Mouse (Mus musculus): ENCODE data around the gene Cntnap1. TPM values are rescaled to one million over a fixed set of nuclear protein-coding genes. Genes with fewer than 3 reads are reported as not detected.

Cntnap1 gene
- polyA plus RNA-seq, 1 experiment, result 0.28 TPM

- H3K4me3 ChIP-seq (ENCODE audit: insufficient read depth, poor library complexity, severe bottlenecking), result no peak overlapping the region
- no peaks in the 10 kb centered on the region for H3K27me3 ChIP-seq (ENCODE audit: control insufficient read depth, insufficient read depth, insufficient read length)
- H3K79me2 ChIP-seq (ENCODE audit: control insufficient read depth, insufficient read depth), result no peaks in the 10 kb centered on the region
- H3K79me3 ChIP-seq (ENCODE audit: low read depth), result no peaks in the 10 kb centered on the region
- no peaks in the 10 kb centered on the region for H3K36me3 ChIP-seq (ENCODE audit: control insufficient read depth, insufficient read depth)
- H3ac ChIP-seq (ENCODE audit: control insufficient read depth, insufficient read length, low read depth), result no peak overlapping the region
- no peak for TF ChIP-seq USF1 (IDR thresholded peaks at IDR 0.05; ENCODE audit: low read depth)
- no peak for TF ChIP-seq MYOG (IDR thresholded peaks at IDR 0.05; ENCODE audit: control insufficient read depth, extremely low read depth, insufficient read length)
- TF ChIP-seq FOSL1 (IDR thresholded peaks at IDR 0.05; ENCODE audit: insufficient read depth, low read length, poor library complexity, severe bottlenecking), result no peak
- no peak for TF ChIP-seq MAX (IDR thresholded peaks at IDR 0.05)
- no peak for TF ChIP-seq MYOD1 (IDR thresholded peaks at IDR 0.05; ENCODE audit: control insufficient read depth, insufficient read length, low read depth)
- TF ChIP-seq CTCF (IDR thresholded peaks at IDR 0.05; ENCODE audit: control insufficient read depth, insufficient read depth, insufficient read length), result no peak
- TF ChIP-seq CEBPB (IDR thresholded peaks at IDR 0.05; ENCODE audit: low read depth), result no peak
Measured at GRCm38 (mm10) chr11:101235429-101235828, 65.1 kb downstream of the Cntnap1 start.

- Histone ChIP-seq H3K4me3 (ENCODE audit: insufficient read depth, poor library complexity, severe bottlenecking) (no peak overlapping the region), H3K79me2 (ENCODE audit: control insufficient read depth, insufficient read depth) (no peaks in the 10 kb centered on the region), H3K36me3 (ENCODE audit: control insufficient read depth, insufficient read depth) (no peaks in the 10 kb centered on the region), H3ac (ENCODE audit: control insufficient read depth, insufficient read length, low read depth) (no peak overlapping the region), H3K27me3 (ENCODE audit: control insufficient read depth, insufficient read depth, insufficient read length) (peaks cover 2% of the 10 kb centered on the region), H3K79me3 (ENCODE audit: low read depth) (no peaks in the 10 kb centered on the region)
- TF ChIP-seq MYOD1 (IDR thresholded peaks at IDR 0.05; ENCODE audit: control insufficient read depth, insufficient read length, low read depth), result no peak
- no peak for TF ChIP-seq USF1 (IDR thresholded peaks at IDR 0.05; ENCODE audit: low read depth)
- no peak for TF ChIP-seq CTCF (IDR thresholded peaks at IDR 0.05; ENCODE audit: control insufficient read depth, insufficient read depth, insufficient read length)
- no peak for TF ChIP-seq CEBPB (IDR thresholded peaks at IDR 0.05; ENCODE audit: low read depth)
- no peak for TF ChIP-seq MYOG (IDR thresholded peaks at IDR 0.05; ENCODE audit: control insufficient read depth, extremely low read depth, insufficient read length)
- TF ChIP-seq FOSL1 (IDR thresholded peaks at IDR 0.05; ENCODE audit: insufficient read depth, low read length, poor library complexity, severe bottlenecking), result no peak
- TF ChIP-seq MAX (IDR thresholded peaks at IDR 0.05), result no peak
Measured at GRCm38 (mm10) chr11:101236782-101237181, 66.5 kb downstream of the Cntnap1 start.

- TF ChIP-seq MYOG (IDR thresholded peaks at IDR 0.05; ENCODE audit: control insufficient read depth, extremely low read depth, insufficient read length) (no peak), CEBPB (IDR thresholded peaks at IDR 0.05; ENCODE audit: low read depth) (no peak), MYOD1 (IDR thresholded peaks at IDR 0.05; ENCODE audit: control insufficient read depth, insufficient read length, low read depth) (no peak), MAX (IDR thresholded peaks at IDR 0.05) (no peak), USF1 (IDR thresholded peaks at IDR 0.05; ENCODE audit: low read depth) (no peak), CTCF (IDR thresholded peaks at IDR 0.05; ENCODE audit: control insufficient read depth, insufficient read depth, insufficient read length) (no peak), FOSL1 (IDR thresholded peaks at IDR 0.05; ENCODE audit: insufficient read depth, low read length, poor library complexity, severe bottlenecking) (no peak)
- Histone ChIP-seq H3K79me2 (ENCODE audit: control insufficient read depth, insufficient read depth) (no peaks in the 10 kb centered on the region), H3K79me3 (ENCODE audit: low read depth) (no peaks in the 10 kb centered on the region), H3K4me3 (ENCODE audit: insufficient read depth, poor library complexity, severe bottlenecking) (no peak overlapping the region), H3K27me3 (ENCODE audit: control insufficient read depth, insufficient read depth, insufficient read length) (peaks cover 4% of the 10 kb centered on the region), H3K36me3 (ENCODE audit: control insufficient read depth, insufficient read depth) (no peaks in the 10 kb centered on the region), H3ac (ENCODE audit: control insufficient read depth, insufficient read length, low read depth) (no peak overlapping the region)
Measured at GRCm38 (mm10) chr11:101238071-101238647, 67.8 kb downstream of the Cntnap1 start.

Small RNA genes within 50 kb of the gene (microRNA-seq; reads per million reads assigned to microRNA genes)
- gene Gm27626 (ENCODE audit: borderline microRNAs expressed), result not detected

Other genes starting within 250 kb of the Cntnap1 start
- 36.1 TPM for gene Stat3, start 231.0 kb upstream of the Cntnap1 start, polyA plus RNA-seq (2012; fragmentation: generic; extraction: Trizol)
- gene Cavin1, start 199.6 kb upstream of the Cntnap1 start, polyA plus RNA-seq (2012; fragmentation: generic; extraction: Trizol), result 418 TPM
- gene Atp6v0a1, start 161.1 kb upstream of the Cntnap1 start, polyA plus RNA-seq (2012; fragmentation: generic; extraction: Trizol), result 22.8 TPM
- 7.3 TPM for gene Naglu, start 100.5 kb upstream of the Cntnap1 start, polyA plus RNA-seq (2012; fragmentation: generic; extraction: Trizol)
- gene Hsd17b1, start 92.1 kb upstream of the Cntnap1 start, polyA plus RNA-seq (2012; fragmentation: generic; extraction: Trizol), result not detected
- 31.0 TPM for gene Coasy, start 88.0 kb upstream of the Cntnap1 start, polyA plus RNA-seq (2012; fragmentation: generic; extraction: Trizol)
- 39.7 TPM for gene Mlx, start 83.2 kb upstream of the Cntnap1 start, polyA plus RNA-seq (2012; fragmentation: generic; extraction: Trizol)
- 24.0 TPM for gene Psmc3ip, start 75.1 kb upstream of the Cntnap1 start, polyA plus RNA-seq (2012; fragmentation: generic; extraction: Trizol)
- 25.7 TPM for gene Retreg3, start 50.6 kb upstream of the Cntnap1 start, polyA plus RNA-seq (2012; fragmentation: generic; extraction: Trizol)
- 115 TPM for gene Tubg1, start 50.6 kb upstream of the Cntnap1 start, polyA plus RNA-seq (2012; fragmentation: generic; extraction: Trizol)
- gene Tubg2, start 14.6 kb upstream of the Cntnap1 start, polyA plus RNA-seq (2012; fragmentation: generic; extraction: Trizol), result 0.13 TPM
- 18.3 TPM for gene Plekhh3, start 828 bp downstream of the Cntnap1 start, polyA plus RNA-seq (2012; fragmentation: generic; extraction: Trizol)
- gene Ccr10, start 4.9 kb downstream of the Cntnap1 start, polyA plus RNA-seq (2012; fragmentation: generic; extraction: Trizol), result 0.18 TPM
- 4.5 TPM for gene Ezh1, start 55.9 kb downstream of the Cntnap1 start, polyA plus RNA-seq (2012; fragmentation: generic; extraction: Trizol)
- gene Ramp2, start 75.5 kb downstream of the Cntnap1 start, polyA plus RNA-seq (2012; fragmentation: generic; extraction: Trizol), result 0.66 TPM
- 116 TPM for gene Vps25, start 83.2 kb downstream of the Cntnap1 start, polyA plus RNA-seq (2012; fragmentation: generic; extraction: Trizol)
- gene Wnk4, start 90.0 kb downstream of the Cntnap1 start, polyA plus RNA-seq (2012; fragmentation: generic; extraction: Trizol), result 0.49 TPM
- gene Cntd1, start 108.5 kb downstream of the Cntnap1 start, polyA plus RNA-seq (2012; fragmentation: generic; extraction: Trizol), result 0.05 TPM
- gene Coa3, start 108.6 kb downstream of the Cntnap1 start, polyA plus RNA-seq (2012; fragmentation: generic; extraction: Trizol), result 85.2 TPM
- gene Becn1, start 131.8 kb downstream of the Cntnap1 start, polyA plus RNA-seq (2012; fragmentation: generic; extraction: Trizol), result 103 TPM
- 89.9 TPM for gene Psme3, start 145.7 kb downstream of the Cntnap1 start, polyA plus RNA-seq (2012; fragmentation: generic; extraction: Trizol)
- gene Aoc2, start 154.5 kb downstream of the Cntnap1 start, polyA plus RNA-seq (2012; fragmentation: generic; extraction: Trizol), result 1.2 TPM
- 0.07 TPM for gene Aoc3, start 160.1 kb downstream of the Cntnap1 start, polyA plus RNA-seq (2012; fragmentation: generic; extraction: Trizol)
- not detected for gene G6pc, start 197.0 kb downstream of the Cntnap1 start, polyA plus RNA-seq (2012; fragmentation: generic; extraction: Trizol)
- gene Aarsd1, start 247.1 kb downstream of the Cntnap1 start, polyA plus RNA-seq (2012; fragmentation: generic; extraction: Trizol), result 50.6 TPM